Mouse (Mus musculus): ENCODE results near the gene Fis1. TPM values are rescaled to one million over a fixed set of nuclear protein-coding genes. Genes with fewer than 3 reads are reported as not detected.
"Not testable (repeated sequence)": the region's sequence is repeated elsewhere in the genome, so short reads cannot be mapped to it uniquely, and the experiment has no call there.

Gene Fis1
- polyA plus RNA-seq, 1 experiment from 2014 or later, result 336 TPM

GRCm38 (mm10) chr5:136923751-136924478 is 29.2 kb upstream of the Fis1 start:
- 83% methylated on average over 7 of the region's 7 CpGs for WGBS
- no peak overlapping the region for H3K4me3 ChIP-seq
- no peak overlapping the region for H3K4me2 ChIP-seq (replicated peaks)
- H3K27ac ChIP-seq (replicated peaks), result no peak overlapping the region
- no peaks in the 10 kb centered on the region for H3K36me3 ChIP-seq
- no peak for ATAC-seq (replicated peaks)
- H3K27me3 ChIP-seq, result no peaks in the 10 kb centered on the region
- peaks cover 6% of the 10 kb centered on the region for H3K4me1 ChIP-seq
- no peaks in the 10 kb centered on the region for H3K9me3 ChIP-seq
- H3K9ac ChIP-seq (replicated peaks), result no peak overlapping the region

DNA sequence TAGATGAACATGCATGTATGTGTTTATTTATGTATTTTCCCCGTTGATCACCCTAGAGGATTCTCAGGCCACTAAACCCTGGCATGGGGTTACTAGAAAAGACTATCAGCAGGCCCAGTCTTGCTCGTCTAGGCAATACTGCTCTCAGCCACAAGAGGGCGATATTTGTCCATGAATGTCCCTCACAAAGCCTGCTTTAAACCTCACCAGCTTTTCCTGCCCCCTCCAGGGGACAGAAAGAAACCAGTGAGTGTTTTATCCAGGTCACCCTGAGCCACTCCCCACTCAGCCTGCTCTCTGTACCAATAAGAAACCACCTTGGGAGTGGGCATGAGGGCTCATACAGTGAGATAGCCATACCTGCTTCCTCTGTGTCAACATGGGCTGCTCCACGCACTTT is 24.0 kb upstream of the Fis1 start:
- Histone ChIP-seq H3K4me2 (replicated peaks) (no peak overlapping the region), H3K4me1 (no peaks in the 10 kb centered on the region), H3K36me3 (no peaks in the 10 kb centered on the region), H3K4me3 (no peak overlapping the region), H3K9ac (replicated peaks) (peak overlapping the region; percentile 30), H3K27me3 (no peaks in the 10 kb centered on the region), H3K9me3 (no peaks in the 10 kb centered on the region), H3K27ac (replicated peaks) (peak overlapping the region; percentile 39; the same call in 1 of the 2 replicates)
- ATAC-seq (replicated peaks), result peak; percentile 79
- WGBS, result 18% methylated on average over 4 of the region's 4 CpGs

- Histone ChIP-seq H3K36me3 (no peaks in the 10 kb centered on the region), H3K4me3 (no peak overlapping the region), H3K9me3 (no peaks in the 10 kb centered on the region), H3K27me3 (no peaks in the 10 kb centered on the region), H3K27ac (replicated peaks) (no peak overlapping the region), H3K9ac (replicated peaks) (no peak overlapping the region), H3K4me2 (replicated peaks) (no peak overlapping the region), H3K4me1 (no peaks in the 10 kb centered on the region)
- no peak for ATAC-seq (replicated peaks)
- 89% methylated on average over 14 of the region's 14 CpGs for WGBS
These were observed 21.2 kb upstream of the Fis1 start for GRCm38 (mm10) chr5:136931896-136932295.

GRCm38 (mm10) chr5:136932956-136933355 is 20.1 kb upstream of the Fis1 start:
- Histone ChIP-seq H3K27ac (replicated peaks) (no peak overlapping the region), H3K27me3 (no peaks in the 10 kb centered on the region), H3K4me3 (no peak overlapping the region), H3K36me3 (no peaks in the 10 kb centered on the region), H3K4me1 (no peaks in the 10 kb centered on the region), H3K9ac (replicated peaks) (no peak overlapping the region), H3K9me3 (no peaks in the 10 kb centered on the region), H3K4me2 (replicated peaks) (no peak overlapping the region)
- ATAC-seq (replicated peaks), result no peak
- WGBS, result 82% methylated on average over 5 of the region's 5 CpGs

DNA sequence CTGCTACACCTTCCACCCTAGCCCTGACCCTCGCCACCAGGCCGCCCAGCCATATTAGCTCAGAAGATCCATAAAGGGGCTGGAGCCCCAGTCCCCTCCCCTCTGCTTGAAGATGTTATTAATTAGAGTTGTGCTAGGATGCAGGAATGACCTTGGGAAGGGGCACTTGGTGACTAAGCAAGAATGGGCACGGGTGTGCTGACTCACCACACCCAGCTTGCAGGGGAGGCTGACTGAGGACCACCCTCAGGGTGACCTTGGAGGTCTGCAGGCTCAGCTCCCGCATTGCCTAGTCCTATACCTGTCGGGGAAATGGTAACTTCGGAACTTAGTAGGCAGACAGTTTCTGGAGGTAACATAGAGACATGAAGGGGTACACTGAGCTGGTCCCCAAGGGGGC is 19.1 kb upstream of the Fis1 start:
- no peak overlapping the region for H3K9ac ChIP-seq (replicated peaks)
- no peak overlapping the region for H3K4me2 ChIP-seq (replicated peaks)
- no peaks in the 10 kb centered on the region for H3K36me3 ChIP-seq
- H3K4me1 ChIP-seq, result no peaks in the 10 kb centered on the region
- H3K27ac ChIP-seq (replicated peaks), result no peak overlapping the region
- WGBS, result 91% methylated on average over 6 of the region's 6 CpGs
- H3K9me3 ChIP-seq, result no peaks in the 10 kb centered on the region
- no peak overlapping the region for H3K4me3 ChIP-seq
- H3K27me3 ChIP-seq, result no peaks in the 10 kb centered on the region
- no peak for ATAC-seq (replicated peaks)

GRCm38 (mm10) chr5:136935905-136936695 is 17.0 kb upstream of the Fis1 start:
- no peak overlapping the region for H3K4me3 ChIP-seq
- no peaks in the 10 kb centered on the region for H3K36me3 ChIP-seq
- H3K9me3 ChIP-seq, result no peaks in the 10 kb centered on the region
- WGBS, result 71% methylated on average over 7 of the region's 7 CpGs
- H3K27me3 ChIP-seq, result no peaks in the 10 kb centered on the region
- no peak for ATAC-seq (replicated peaks)
- H3K4me1 ChIP-seq, result no peaks in the 10 kb centered on the region
- H3K4me2 ChIP-seq (replicated peaks), result no peak overlapping the region
- H3K9ac ChIP-seq (replicated peaks), result no peak overlapping the region
- H3K27ac ChIP-seq (replicated peaks), result no peak overlapping the region

GRCm38 (mm10) chr5:136936750-136937149 is 16.3 kb upstream of the Fis1 start:
- Histone ChIP-seq H3K4me3 (no peak overlapping the region), H3K4me1 (no peaks in the 10 kb centered on the region), H3K27ac (replicated peaks) (no peak overlapping the region), H3K4me2 (replicated peaks) (no peak overlapping the region), H3K9me3 (no peaks in the 10 kb centered on the region), H3K27me3 (no peaks in the 10 kb centered on the region), H3K9ac (replicated peaks) (no peak overlapping the region), H3K36me3 (no peaks in the 10 kb centered on the region)
- WGBS, result 87% methylated on average over 6 of the region's 6 CpGs
- no peak for ATAC-seq (replicated peaks)

- Histone ChIP-seq H3K4me2 (replicated peaks) (no peak overlapping the region), H3K4me3 (no peak overlapping the region), H3K4me1 (no peaks in the 10 kb centered on the region), H3K27me3 (no peaks in the 10 kb centered on the region), H3K27ac (replicated peaks) (no peak overlapping the region), H3K9me3 (no peaks in the 10 kb centered on the region), H3K9ac (replicated peaks) (no peak overlapping the region), H3K36me3 (no peaks in the 10 kb centered on the region)
- no peak for ATAC-seq (replicated peaks)
- WGBS, result 92% methylated on average over 5 of the region's 5 CpGs
These were observed 15.5 kb upstream of the Fis1 start for GRCm38 (mm10) chr5:136937621-136938020.

DNA sequence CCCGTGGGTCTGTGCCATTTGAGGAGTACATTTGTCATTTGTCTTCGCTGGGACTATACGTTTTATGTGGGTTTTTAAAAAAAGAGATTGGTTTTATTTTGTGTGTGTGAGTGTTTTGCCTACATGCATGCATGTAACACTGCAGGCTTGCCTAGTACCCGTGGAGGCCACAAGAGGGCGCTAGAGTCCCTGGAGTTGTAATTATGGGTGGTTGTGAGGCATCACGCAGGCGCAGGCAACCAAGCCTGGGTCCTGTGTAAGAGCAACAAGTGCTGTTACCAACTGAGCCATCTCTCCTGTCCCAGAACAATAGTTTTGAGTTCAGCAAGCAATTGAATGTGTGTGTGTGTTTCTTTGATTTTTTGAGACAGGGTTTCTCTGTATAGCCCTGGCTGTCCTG is 13.8 kb upstream of the Fis1 start:
- Histone ChIP-seq H3K9ac (replicated peaks) (no peak overlapping the region), H3K36me3 (no peaks in the 10 kb centered on the region), H3K9me3 (no peaks in the 10 kb centered on the region), H3K27me3 (no peaks in the 10 kb centered on the region), H3K4me2 (replicated peaks) (no peak overlapping the region), H3K4me3 (no peak overlapping the region), H3K27ac (replicated peaks) (no peak overlapping the region), H3K4me1 (no peaks in the 10 kb centered on the region)
- no peak for ATAC-seq (replicated peaks)
- WGBS, result 63% methylated on average over 7 of the region's 7 CpGs

GRCm38 (mm10) chr5:136940029-136940428 is 13.0 kb upstream of the Fis1 start:
- WGBS, result 91% methylated on average over 6 of the region's 6 CpGs
- not testable (repeated sequence) for H3K9ac ChIP-seq (replicated peaks); ATAC-seq (replicated peaks); H3K4me3 ChIP-seq; H3K9me3 ChIP-seq; H3K27me3 ChIP-seq; H3K36me3 ChIP-seq; H3K4me1 ChIP-seq; H3K4me2 ChIP-seq (replicated peaks); H3K27ac ChIP-seq (replicated peaks)

DNA sequence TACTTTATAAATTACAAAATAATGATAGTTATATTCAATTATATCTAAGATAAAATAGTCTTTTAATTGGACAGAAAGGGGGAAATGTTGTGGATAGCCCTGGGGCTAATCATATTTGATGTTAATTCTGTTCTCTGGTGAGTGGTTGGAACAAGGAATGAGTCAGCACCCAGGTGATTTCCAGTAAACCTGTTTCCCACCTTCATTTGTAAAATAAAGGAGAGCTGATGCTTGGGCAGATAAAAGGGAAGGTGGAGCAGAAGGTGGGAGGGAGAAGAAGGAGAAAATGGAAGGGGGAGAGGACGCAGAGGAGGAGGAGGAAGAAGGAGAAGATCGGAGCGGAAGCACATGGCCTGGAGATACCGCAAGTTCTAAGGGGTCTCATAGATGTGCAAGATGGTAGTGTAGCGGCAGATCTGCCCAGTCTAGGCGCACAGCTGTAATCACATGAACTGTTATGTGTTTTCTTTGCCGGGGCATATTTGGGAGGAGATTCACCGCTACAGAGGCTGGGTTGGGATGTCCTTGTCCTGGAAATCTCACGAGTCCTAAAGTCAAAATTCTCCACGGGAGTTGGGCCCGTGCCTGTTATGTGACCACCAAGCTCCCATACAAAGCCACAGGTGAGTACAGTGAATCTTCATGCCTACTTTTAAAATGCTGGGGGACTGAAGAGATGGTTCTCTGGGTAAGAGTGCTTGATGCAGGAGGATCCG is 12.1 kb upstream of the Fis1 start:
- 91% methylated on average over 12 of the region's 12 CpGs for WGBS
- ATAC-seq (replicated peaks), result no peak

DNA sequence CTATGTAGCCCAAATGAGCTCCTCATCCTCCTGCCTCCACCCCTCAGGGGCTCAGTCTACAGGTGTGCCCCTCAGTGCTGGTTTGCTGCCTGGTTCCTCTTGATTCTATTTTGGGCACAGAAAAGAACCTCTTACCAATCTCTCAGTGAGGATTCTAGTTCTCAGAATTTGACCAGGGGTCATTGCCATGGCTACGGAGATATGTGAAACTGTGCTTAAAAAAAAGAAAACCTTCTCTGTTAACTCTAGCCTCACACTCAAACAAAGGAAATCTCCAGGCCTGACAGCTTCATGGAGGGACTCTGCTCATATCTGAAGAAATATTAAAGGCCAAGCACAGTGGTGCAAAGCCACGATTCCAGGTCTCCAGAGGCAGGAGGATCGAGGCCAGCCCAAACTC is 10.3 kb upstream of the Fis1 start:
- H3K27me3 ChIP-seq, result no peaks in the 10 kb centered on the region
- no peak for ATAC-seq (replicated peaks)
- H3K4me1 ChIP-seq, result no peaks in the 10 kb centered on the region
- H3K4me3 ChIP-seq, result no peak overlapping the region
- no peak overlapping the region for H3K9ac ChIP-seq (replicated peaks)
- WGBS, result 79% methylated on average over 3 of the region's 3 CpGs
- H3K36me3 ChIP-seq, result no peaks in the 10 kb centered on the region
- no peak overlapping the region for H3K27ac ChIP-seq (replicated peaks)
- H3K9me3 ChIP-seq, result no peaks in the 10 kb centered on the region
- no peak overlapping the region for H3K4me2 ChIP-seq (replicated peaks)

More for the DNA sequence above, 12.1 kb upstream of the Fis1 start:
- Histone ChIP-seq H3K4me1 (no peaks in the 10 kb centered on the region), H3K4me3 (no peak overlapping the region), H3K36me3 (no peaks in the 10 kb centered on the region), H3K9me3 (no peaks in the 10 kb centered on the region), H3K27ac (replicated peaks) (no peak overlapping the region), H3K27me3 (no peaks in the 10 kb centered on the region), H3K9ac (replicated peaks) (no peak overlapping the region), H3K4me2 (replicated peaks) (no peak overlapping the region)

All from forebrain, embryonic 15.5 days (tissue).